Mouse (Mus musculus): ENCODE data around the gene Tlr9. TPM values are rescaled to one million over a fixed set of nuclear protein-coding genes. Genes with fewer than 3 reads are reported as not detected.

The Tlr9 gene
- total and polyA plus RNA-seq, 3 experiments = 0.27 TPM; not detected in 2

DNA sequence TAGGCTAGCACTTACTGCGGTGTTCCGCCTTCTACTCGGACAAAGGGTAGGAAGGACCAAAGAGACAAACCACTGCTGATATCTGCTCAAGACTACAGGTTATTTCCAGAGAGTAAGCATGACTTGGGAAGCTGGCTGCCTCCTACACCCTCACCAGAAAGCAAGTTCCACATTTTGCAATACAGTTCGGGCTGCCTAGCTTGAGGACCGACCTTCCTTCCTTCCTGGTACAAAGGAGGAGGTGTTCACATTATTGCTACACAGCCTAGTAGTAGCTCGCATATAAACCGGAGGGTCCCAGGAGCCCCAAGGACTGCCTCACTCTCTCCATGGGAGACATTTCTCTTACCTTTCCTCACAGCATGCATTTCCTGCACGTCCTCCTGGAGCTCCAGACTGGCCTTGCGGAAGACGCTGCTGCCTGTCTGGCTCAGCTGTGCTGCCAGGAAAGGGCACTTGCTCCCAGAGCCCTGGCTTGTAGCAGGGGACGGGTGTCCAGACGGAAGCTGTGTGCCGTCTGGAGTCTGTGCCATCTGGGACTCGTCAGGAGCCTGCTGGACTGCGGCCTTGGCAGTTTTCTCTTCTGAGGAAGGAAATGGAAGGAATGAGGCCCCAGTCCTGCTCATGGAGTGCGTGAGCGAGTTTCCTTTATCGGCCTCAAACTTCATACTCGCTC lies 20.6 kb downstream of the Tlr9 start:
- H3K4me1 ChIP-seq (ENCODE audit: insufficient read depth, low read depth, low read length) = peaks cover 21% of the 10 kb centered on the region
- H3K27me3 ChIP-seq (ENCODE audit: insufficient read depth, low read length) = no peaks in the 10 kb centered on the region
- H3K36me3 ChIP-seq (replicated peaks) = peaks cover 80% of the 10 kb centered on the region
- TF ChIP-seq CTCF (IDR thresholded peaks at IDR 0.05; ENCODE audit: low read depth, low read length) (no peak), TAL1 (conservative IDR thresholded peaks at IDR 0.05; ENCODE audit: low read depth, low read length) (no peak), GATA1 (IDR thresholded peaks at IDR 0.05; ENCODE audit: borderline replicate concordance, low read length) (no peak), GATA2 (IDR thresholded peaks at IDR 0.05; ENCODE audit: borderline replicate concordance, low read depth, low read length) (no peak), POLR2AphosphoS5 (IDR thresholded peaks at IDR 0.05; ENCODE audit: insufficient replicate concordance, low read depth, low read length) (no peak)
- H3K4me3 ChIP-seq (ENCODE audit: low read depth, low read length) = no peak overlapping the region
- ATAC-seq (ENCODE audit: extremely low read depth, insufficient number of reproducible peaks, low FRiP score, poor library complexity, severe bottlenecking) (no peak), DNase-seq (ENCODE audit: low spot score) (no peak)
- H3K9me3 ChIP-seq (replicated peaks) = no peaks in the 10 kb centered on the region

DNA sequence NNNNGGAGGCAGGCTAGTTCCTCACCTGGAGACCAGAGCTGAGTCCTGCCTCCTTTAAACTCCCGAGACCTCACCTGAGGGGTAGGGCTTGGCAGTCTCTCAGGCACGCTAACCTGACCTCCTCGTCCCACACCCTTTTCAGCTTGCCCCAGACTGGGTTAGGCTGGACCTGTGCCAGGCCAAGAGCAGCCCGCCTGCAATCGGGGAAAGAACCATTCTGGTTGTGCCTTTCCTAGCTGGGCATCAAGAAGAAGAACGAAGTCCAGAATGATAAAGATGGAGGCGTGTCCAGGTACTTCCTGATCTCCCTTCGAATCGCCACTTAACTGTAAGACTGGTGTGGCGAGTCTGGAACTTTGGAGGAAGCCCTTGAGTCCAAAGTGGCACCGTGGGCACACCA lies 27.2 kb downstream of the Tlr9 start:
- no peak for DNase-seq (ENCODE audit: low spot score)
- no peaks in the 10 kb centered on the region for H3K9me3 ChIP-seq (replicated peaks)
- TF ChIP-seq TAL1 (conservative IDR thresholded peaks at IDR 0.05; ENCODE audit: low read depth, low read length) (no peak), CTCF (IDR thresholded peaks at IDR 0.05; ENCODE audit: low read depth, low read length) (no peak), POLR2AphosphoS5 (IDR thresholded peaks at IDR 0.05; ENCODE audit: insufficient replicate concordance, low read depth, low read length) (no peak), GATA1 (IDR thresholded peaks at IDR 0.05; ENCODE audit: borderline replicate concordance, low read length) (no peak), GATA2 (IDR thresholded peaks at IDR 0.05; ENCODE audit: borderline replicate concordance, low read depth, low read length) (no peak)
- peaks cover 14% of the 10 kb centered on the region; the same call in 1 of the 2 replicates for H3K27me3 ChIP-seq (ENCODE audit: insufficient read depth, low read length)
- peaks cover 19% of the 10 kb centered on the region for H3K36me3 ChIP-seq (replicated peaks)
- peaks cover 42% of the 10 kb centered on the region for H3K4me1 ChIP-seq (ENCODE audit: insufficient read depth, low read depth, low read length)
- ATAC-seq (ENCODE audit: extremely low read depth, insufficient number of reproducible peaks, low FRiP score, poor library complexity, severe bottlenecking) = no peak
- no peak overlapping the region for H3K4me3 ChIP-seq (ENCODE audit: low read depth, low read length)

DNA sequence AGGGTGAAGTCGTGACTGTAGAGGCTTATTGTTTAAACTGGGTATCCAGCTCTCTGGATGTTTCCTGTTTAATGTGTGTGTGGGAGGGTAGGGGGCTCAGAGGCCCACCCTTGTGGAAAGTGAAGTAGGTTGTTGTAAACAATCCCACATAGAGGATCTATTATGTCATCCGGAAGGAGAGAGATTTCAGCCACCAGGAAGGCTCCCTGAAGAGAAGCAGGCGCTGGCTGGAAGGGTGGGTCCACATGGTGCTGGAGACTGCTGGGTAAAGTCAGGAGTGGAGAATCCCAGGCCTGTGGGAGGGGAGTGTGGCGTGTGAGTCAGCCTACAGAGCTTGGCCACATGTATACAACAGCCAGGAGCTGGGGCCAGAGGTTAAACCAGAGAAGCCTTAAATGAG lies 27.8 kb downstream of the Tlr9 start:
- DNase-seq (ENCODE audit: low spot score) = no peak
- peaks cover 15% of the 10 kb centered on the region; the same call in 1 of the 2 replicates for H3K27me3 ChIP-seq (ENCODE audit: insufficient read depth, low read length)
- peaks cover 12% of the 10 kb centered on the region for H3K36me3 ChIP-seq (replicated peaks)
- peaks cover 40% of the 10 kb centered on the region for H3K4me1 ChIP-seq (ENCODE audit: insufficient read depth, low read depth, low read length)
- H3K4me3 ChIP-seq (ENCODE audit: low read depth, low read length) = no peak overlapping the region
- H3K9me3 ChIP-seq (replicated peaks) = no peaks in the 10 kb centered on the region
- TF ChIP-seq POLR2AphosphoS5 (IDR thresholded peaks at IDR 0.05; ENCODE audit: insufficient replicate concordance, low read depth, low read length) (no peak), GATA1 (IDR thresholded peaks at IDR 0.05; ENCODE audit: borderline replicate concordance, low read length) (no peak), GATA2 (IDR thresholded peaks at IDR 0.05; ENCODE audit: borderline replicate concordance, low read depth, low read length) (no peak), CTCF (IDR thresholded peaks at IDR 0.05; ENCODE audit: low read depth, low read length) (no peak), TAL1 (conservative IDR thresholded peaks at IDR 0.05; ENCODE audit: low read depth, low read length) (no peak)
- ATAC-seq (ENCODE audit: extremely low read depth, insufficient number of reproducible peaks, low FRiP score, poor library complexity, severe bottlenecking) = no peak

DNA sequence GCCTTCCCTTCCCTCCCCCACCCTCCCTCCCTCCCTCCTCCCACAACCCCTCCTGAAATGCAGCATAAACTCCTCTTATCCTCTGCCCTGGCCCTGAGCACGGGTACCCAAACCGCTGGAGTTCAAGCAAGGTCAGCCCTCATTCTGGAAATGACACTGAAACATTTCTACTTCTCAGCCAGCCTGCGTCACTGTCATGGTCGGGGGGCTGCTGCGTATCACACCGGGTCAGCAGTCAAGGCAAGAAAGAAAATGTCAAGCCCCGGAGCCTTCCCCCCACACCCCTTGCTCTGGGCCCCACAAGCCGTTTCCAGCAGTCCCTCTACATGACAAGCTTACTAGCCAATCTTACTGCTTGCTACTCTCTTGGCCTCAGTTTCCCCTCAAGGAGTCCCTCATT lies 28.7 kb downstream of the Tlr9 start:
- DNase-seq (ENCODE audit: low spot score) (no peak), ATAC-seq (ENCODE audit: extremely low read depth, insufficient number of reproducible peaks, low FRiP score, poor library complexity, severe bottlenecking) (no peak)
- Histone ChIP-seq H3K4me3 (ENCODE audit: low read depth, low read length) (no peak overlapping the region), H3K4me1 (ENCODE audit: insufficient read depth, low read depth, low read length) (peaks cover 38% of the 10 kb centered on the region), H3K9me3 (replicated peaks) (no peaks in the 10 kb centered on the region), H3K27me3 (ENCODE audit: insufficient read depth, low read length) (peaks cover 18% of the 10 kb centered on the region; the same call in 1 of the 2 replicates), H3K36me3 (replicated peaks) (peaks cover 8% of the 10 kb centered on the region)
- TF ChIP-seq CTCF (IDR thresholded peaks at IDR 0.05; ENCODE audit: low read depth, low read length) (no peak), POLR2AphosphoS5 (IDR thresholded peaks at IDR 0.05; ENCODE audit: insufficient replicate concordance, low read depth, low read length) (no peak), GATA1 (IDR thresholded peaks at IDR 0.05; ENCODE audit: borderline replicate concordance, low read length) (no peak), TAL1 (conservative IDR thresholded peaks at IDR 0.05; ENCODE audit: low read depth, low read length) (no peak), GATA2 (IDR thresholded peaks at IDR 0.05; ENCODE audit: borderline replicate concordance, low read depth, low read length) (no peak)

DNA sequence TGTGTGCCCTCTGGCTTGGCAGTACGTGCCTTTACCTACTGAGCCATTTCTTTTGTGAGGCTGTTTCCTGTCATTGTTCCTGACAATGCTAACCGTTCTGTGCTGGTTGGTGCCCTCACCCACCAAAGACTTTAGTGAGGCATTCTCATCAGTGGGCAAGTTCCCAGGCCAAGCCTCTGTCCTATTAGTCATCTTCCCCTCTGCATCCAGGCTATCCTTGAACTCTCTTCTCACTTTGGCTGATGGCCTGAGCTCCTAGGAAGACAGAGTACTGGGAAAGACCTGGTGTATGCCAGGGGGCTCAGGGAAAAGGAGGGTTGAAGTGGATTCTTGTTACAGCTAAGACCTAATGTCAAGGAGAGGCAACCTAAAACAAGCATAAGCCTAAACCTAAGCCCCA lies 31.6 kb downstream of the Tlr9 start:
- TF ChIP-seq GATA2 (IDR thresholded peaks at IDR 0.05; ENCODE audit: borderline replicate concordance, low read depth, low read length) (no peak), CTCF (IDR thresholded peaks at IDR 0.05; ENCODE audit: low read depth, low read length) (no peak), GATA1 (IDR thresholded peaks at IDR 0.05; ENCODE audit: borderline replicate concordance, low read length) (no peak), POLR2AphosphoS5 (IDR thresholded peaks at IDR 0.05; ENCODE audit: insufficient replicate concordance, low read depth, low read length) (no peak), TAL1 (conservative IDR thresholded peaks at IDR 0.05; ENCODE audit: low read depth, low read length) (no peak)
- DNase-seq (ENCODE audit: low spot score) = no peak
- Histone ChIP-seq H3K4me1 (ENCODE audit: insufficient read depth, low read depth, low read length) (peaks cover 11% of the 10 kb centered on the region), H3K27me3 (ENCODE audit: insufficient read depth, low read length) (peaks cover 33% of the 10 kb centered on the region), H3K4me3 (ENCODE audit: low read depth, low read length) (no peak overlapping the region), H3K36me3 (replicated peaks) (no peaks in the 10 kb centered on the region), H3K9me3 (replicated peaks) (no peaks in the 10 kb centered on the region)
- no peak for ATAC-seq (ENCODE audit: extremely low read depth, insufficient number of reproducible peaks, low FRiP score, poor library complexity, severe bottlenecking)

DNA sequence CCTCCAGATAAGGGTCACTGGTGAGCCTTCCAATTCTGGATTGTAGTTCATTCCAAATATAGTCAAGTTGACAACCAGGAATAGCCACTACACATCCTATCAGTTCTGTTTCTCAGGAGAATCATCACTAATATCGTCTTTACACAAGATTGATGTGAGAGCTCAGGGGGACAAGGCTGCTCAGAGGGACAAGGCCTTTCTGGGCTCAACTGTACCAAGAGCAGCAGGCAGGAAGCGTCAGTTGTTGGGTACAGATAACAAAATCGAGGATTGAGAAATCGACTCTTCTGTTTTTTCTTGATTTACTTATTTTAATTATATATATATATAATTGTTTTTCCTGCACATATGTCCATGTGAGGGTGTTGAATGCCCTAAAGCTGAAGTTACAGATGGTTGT lies 36.0 kb downstream of the Tlr9 start:
- DNase-seq (ENCODE audit: low spot score) (no peak), ATAC-seq (ENCODE audit: extremely low read depth, insufficient number of reproducible peaks, low FRiP score, poor library complexity, severe bottlenecking) (no peak)
- Histone ChIP-seq H3K36me3 (replicated peaks) (no peaks in the 10 kb centered on the region), H3K9me3 (replicated peaks) (no peaks in the 10 kb centered on the region), H3K4me1 (ENCODE audit: insufficient read depth, low read depth, low read length) (no peaks in the 10 kb centered on the region), H3K4me3 (ENCODE audit: low read depth, low read length) (no peak overlapping the region), H3K27me3 (ENCODE audit: insufficient read depth, low read length) (peaks cover 44% of the 10 kb centered on the region)
- TF ChIP-seq CTCF (IDR thresholded peaks at IDR 0.05; ENCODE audit: low read depth, low read length) (no peak), GATA2 (IDR thresholded peaks at IDR 0.05; ENCODE audit: borderline replicate concordance, low read depth, low read length) (no peak), POLR2AphosphoS5 (IDR thresholded peaks at IDR 0.05; ENCODE audit: insufficient replicate concordance, low read depth, low read length) (no peak), GATA1 (IDR thresholded peaks at IDR 0.05; ENCODE audit: borderline replicate concordance, low read length) (no peak), TAL1 (conservative IDR thresholded peaks at IDR 0.05; ENCODE audit: low read depth, low read length) (no peak)
